Mouse (Mus musculus): ENCODE measurements around the gene Supt4a. TPM values are rescaled to one million over a fixed set of nuclear protein-coding genes. Genes with fewer than 3 reads are reported as not detected.
A peak's percentile ranks its signal among the peaks of the same experiment; 100 is the strongest.

The Supt4a gene
- polyA plus RNA-seq, 1 experiment from 2014 or later: 165 TPM

- H3K4me3 ChIP-seq: no peak overlapping the region
- no peak overlapping the region for H3K27ac ChIP-seq (replicated peaks)
- H3K36me3 ChIP-seq: no peaks in the 10 kb centered on the region
- peaks cover 6% of the 10 kb centered on the region for H3K4me1 ChIP-seq (replicated peaks)
- ATAC-seq (ENCODE audit: low read depth): no peak
- H3K9me3 ChIP-seq: no peaks in the 10 kb centered on the region
- no peak overlapping the region for H3K4me2 ChIP-seq
- no peak overlapping the region for H3K9ac ChIP-seq
- WGBS: 60% methylated on average over 11 of the region's 11 CpGs
- no peaks in the 10 kb centered on the region for H3K27me3 ChIP-seq
These were observed 10.3 kb upstream of the Supt4a start for GRCm38 (mm10) chr11:87727021-87727420.

DNA sequence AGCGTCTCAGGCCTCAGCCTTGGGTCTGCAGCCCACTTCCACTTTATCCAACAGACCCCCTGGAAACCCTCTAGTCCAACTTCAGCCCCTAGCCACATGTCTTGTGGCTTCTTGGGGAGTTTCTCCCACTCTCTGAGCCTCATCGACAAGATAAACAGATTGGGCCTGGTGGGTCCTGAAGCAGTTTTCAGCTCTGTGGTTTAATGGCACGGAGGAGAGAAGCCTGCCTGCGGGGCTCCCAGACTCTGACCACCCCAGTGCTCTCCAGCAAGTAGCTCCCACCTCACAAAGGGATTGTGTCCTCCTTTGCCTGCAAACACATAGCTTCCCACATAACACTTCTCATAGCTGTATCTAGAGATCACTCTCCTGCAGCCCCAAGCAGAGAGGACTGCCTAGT lies 9.9 kb upstream of the Supt4a start:
- H3K4me3 ChIP-seq: no peak overlapping the region
- no peak overlapping the region for H3K9ac ChIP-seq
- no peaks in the 10 kb centered on the region for H3K9me3 ChIP-seq
- no peak for ATAC-seq (ENCODE audit: low read depth)
- H3K36me3 ChIP-seq: no peaks in the 10 kb centered on the region
- WGBS: 76% methylated on average over 4 of the region's 4 CpGs
- no peaks in the 10 kb centered on the region for H3K27me3 ChIP-seq
- H3K4me2 ChIP-seq: no peak overlapping the region
- H3K27ac ChIP-seq (replicated peaks): no peak overlapping the region
- peaks cover 6% of the 10 kb centered on the region for H3K4me1 ChIP-seq (replicated peaks)

GRCm38 (mm10) chr11:87728850-87729592 lies 8.3 kb upstream of the Supt4a start:
- ATAC-seq (ENCODE audit: low read depth): no peak
- Histone ChIP-seq H3K9me3 (no peaks in the 10 kb centered on the region), H3K4me3 (no peak overlapping the region), H3K27me3 (no peaks in the 10 kb centered on the region), H3K4me1 (replicated peaks) (peaks cover 12% of the 10 kb centered on the region), H3K9ac (no peak overlapping the region), H3K4me2 (no peak overlapping the region), H3K36me3 (no peaks in the 10 kb centered on the region), H3K27ac (replicated peaks) (no peak overlapping the region)
- WGBS: 73% methylated on average over 18 of the region's 18 CpGs

- H3K4me2 ChIP-seq: no peak overlapping the region
- H3K27me3 ChIP-seq: no peaks in the 10 kb centered on the region
- H3K9ac ChIP-seq: no peak overlapping the region
- H3K9me3 ChIP-seq: no peaks in the 10 kb centered on the region
- no peak overlapping the region for H3K27ac ChIP-seq (replicated peaks)
- no peaks in the 10 kb centered on the region for H3K36me3 ChIP-seq
- WGBS: 91% methylated on average over 13 of the region's 13 CpGs
- no peak for ATAC-seq (ENCODE audit: low read depth)
- H3K4me1 ChIP-seq (replicated peaks): peaks cover 14% of the 10 kb centered on the region
- H3K4me3 ChIP-seq: no peak overlapping the region
These were observed 7.7 kb upstream of the Supt4a start for GRCm38 (mm10) chr11:87729593-87730185.

- Histone ChIP-seq H3K4me1 (replicated peaks) (peaks cover 13% of the 10 kb centered on the region), H3K9ac (no peak overlapping the region), H3K36me3 (no peaks in the 10 kb centered on the region), H3K4me3 (no peak overlapping the region), H3K9me3 (no peaks in the 10 kb centered on the region), H3K4me2 (no peak overlapping the region), H3K27me3 (no peaks in the 10 kb centered on the region), H3K27ac (replicated peaks) (no peak overlapping the region)
- ATAC-seq (ENCODE audit: low read depth): no peak
- 73% methylated on average over 10 of the region's 10 CpGs for WGBS
These were observed 6.6 kb upstream of the Supt4a start for GRCm38 (mm10) chr11:87730652-87731310.

- peaks cover 3% of the 10 kb centered on the region for H3K36me3 ChIP-seq
- H3K4me2 ChIP-seq: 0 out of 2 replicates have a peak overlapping the region, but pooled peaks have one; percentile 23
- H3K4me1 ChIP-seq (replicated peaks): peaks cover 24% of the 10 kb centered on the region
- H3K9ac ChIP-seq: peak overlapping the region; percentile 14; the same call in 1 of the 2 replicates
- no peak overlapping the region for H3K4me3 ChIP-seq
- 51% methylated on average over 5 of the region's 5 CpGs for WGBS
- no peaks in the 10 kb centered on the region for H3K9me3 ChIP-seq
- ATAC-seq (ENCODE audit: low read depth): no peak
- no peaks in the 10 kb centered on the region for H3K27me3 ChIP-seq
- no peak overlapping the region for H3K27ac ChIP-seq (replicated peaks)
These were observed 3.0 kb upstream of the Supt4a start for GRCm38 (mm10) chr11:87734346-87734745.

- Histone ChIP-seq H3K27ac (replicated peaks) (0 out of 2 replicates have a peak overlapping the region, but pooled peaks have one; percentile 84), H3K27me3 (no peaks in the 10 kb centered on the region), H3K36me3 (peaks cover 16% of the 10 kb centered on the region), H3K9ac (no peak overlapping the region), H3K9me3 (no peaks in the 10 kb centered on the region), H3K4me3 (no peak overlapping the region), H3K4me1 (replicated peaks) (peaks cover 24% of the 10 kb centered on the region), H3K4me2 (peak overlapping the region; percentile 99; the same call in 1 of the 2 replicates)
- ATAC-seq (ENCODE audit: low read depth): no peak
- 83% methylated on average over 6 of the region's 6 CpGs for WGBS
These were observed 1.7 kb upstream of the Supt4a start for GRCm38 (mm10) chr11:87735691-87736090.

DNA sequence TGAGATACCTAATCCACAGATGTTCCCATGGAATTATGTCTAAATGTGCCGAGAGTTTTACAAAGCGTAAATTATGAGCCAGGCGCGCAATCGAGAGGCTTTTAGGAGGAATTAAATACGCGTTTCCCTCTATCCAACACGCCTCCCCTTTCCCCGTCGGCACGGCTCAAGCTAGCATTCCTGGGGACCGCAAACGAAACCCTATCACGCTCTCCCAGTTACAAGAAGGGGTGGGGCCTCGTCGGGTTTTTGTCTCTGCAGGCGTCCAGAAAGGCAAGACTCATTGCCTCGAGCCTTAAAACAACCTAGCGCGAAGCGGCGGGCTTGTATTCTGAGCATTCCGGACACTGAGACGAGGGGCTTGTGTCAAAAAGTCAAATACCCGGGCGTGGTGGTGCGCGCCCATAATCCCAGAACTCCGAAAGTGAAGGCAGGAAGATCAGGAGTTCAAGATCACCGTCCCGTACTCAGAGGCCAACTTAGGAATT lies 661 bp upstream of the Supt4a start:
- peak; percentile 80 for ATAC-seq (ENCODE audit: low read depth)
- Histone ChIP-seq H3K9me3 (no peaks in the 10 kb centered on the region), H3K4me3 (peak overlapping the region; percentile 90), H3K27ac (replicated peaks) (peak overlapping the region; percentile 84), H3K4me1 (replicated peaks) (peaks cover 24% of the 10 kb centered on the region), H3K4me2 (peak overlapping the region; percentile 99), H3K27me3 (no peaks in the 10 kb centered on the region), H3K36me3 (peaks cover 22% of the 10 kb centered on the region), H3K9ac (peak overlapping the region; percentile 78)
- 1% methylated on average over 31 of the region's 31 CpGs for WGBS

- Histone ChIP-seq H3K4me1 (replicated peaks) (no peaks in the 10 kb centered on the region), H3K27ac (replicated peaks) (no peak overlapping the region), H3K36me3 (peaks cover 58% of the 10 kb centered on the region), H3K9me3 (no peaks in the 10 kb centered on the region), H3K27me3 (no peaks in the 10 kb centered on the region; the same call in 1 of the 2 replicates), H3K9ac (no peak overlapping the region), H3K4me2 (no peak overlapping the region), H3K4me3 (no peak overlapping the region)
- WGBS: 92% methylated on average over 3 of the region's 3 CpGs
- ATAC-seq (ENCODE audit: low read depth): no peak
These were observed 6.3 kb downstream of the Supt4a start for GRCm38 (mm10) chr11:87743691-87744090.

DNA sequence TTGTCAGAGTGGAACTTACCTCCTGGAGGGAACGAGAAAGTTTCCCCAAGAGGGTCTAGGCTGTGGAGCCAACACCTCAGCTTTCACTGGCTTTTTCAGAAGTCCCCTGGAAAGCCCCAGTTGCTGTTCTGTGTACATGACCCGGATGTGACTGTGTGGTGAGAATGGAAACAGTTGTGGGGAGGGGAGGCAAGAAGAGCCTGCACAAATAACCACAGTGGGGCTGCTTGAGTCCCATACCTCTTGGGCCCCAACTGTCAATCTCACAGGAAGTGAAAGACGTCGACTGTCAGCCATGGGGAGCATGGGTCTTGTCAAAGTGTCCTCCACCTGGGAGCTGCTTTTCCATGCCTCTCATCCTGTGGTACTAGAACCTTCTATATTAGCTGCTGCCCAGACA lies 7.6 kb downstream of the Supt4a start:
- Histone ChIP-seq H3K4me1 (replicated peaks) (no peaks in the 10 kb centered on the region), H3K36me3 (peaks cover 49% of the 10 kb centered on the region), H3K4me3 (no peak overlapping the region), H3K9ac (no peak overlapping the region), H3K27ac (replicated peaks) (no peak overlapping the region), H3K9me3 (no peaks in the 10 kb centered on the region), H3K4me2 (no peak overlapping the region), H3K27me3 (no peaks in the 10 kb centered on the region; the same call in 1 of the 2 replicates)
- no peak for ATAC-seq (ENCODE audit: low read depth)
- 89% methylated on average over 4 of the region's 4 CpGs for WGBS

DNA sequence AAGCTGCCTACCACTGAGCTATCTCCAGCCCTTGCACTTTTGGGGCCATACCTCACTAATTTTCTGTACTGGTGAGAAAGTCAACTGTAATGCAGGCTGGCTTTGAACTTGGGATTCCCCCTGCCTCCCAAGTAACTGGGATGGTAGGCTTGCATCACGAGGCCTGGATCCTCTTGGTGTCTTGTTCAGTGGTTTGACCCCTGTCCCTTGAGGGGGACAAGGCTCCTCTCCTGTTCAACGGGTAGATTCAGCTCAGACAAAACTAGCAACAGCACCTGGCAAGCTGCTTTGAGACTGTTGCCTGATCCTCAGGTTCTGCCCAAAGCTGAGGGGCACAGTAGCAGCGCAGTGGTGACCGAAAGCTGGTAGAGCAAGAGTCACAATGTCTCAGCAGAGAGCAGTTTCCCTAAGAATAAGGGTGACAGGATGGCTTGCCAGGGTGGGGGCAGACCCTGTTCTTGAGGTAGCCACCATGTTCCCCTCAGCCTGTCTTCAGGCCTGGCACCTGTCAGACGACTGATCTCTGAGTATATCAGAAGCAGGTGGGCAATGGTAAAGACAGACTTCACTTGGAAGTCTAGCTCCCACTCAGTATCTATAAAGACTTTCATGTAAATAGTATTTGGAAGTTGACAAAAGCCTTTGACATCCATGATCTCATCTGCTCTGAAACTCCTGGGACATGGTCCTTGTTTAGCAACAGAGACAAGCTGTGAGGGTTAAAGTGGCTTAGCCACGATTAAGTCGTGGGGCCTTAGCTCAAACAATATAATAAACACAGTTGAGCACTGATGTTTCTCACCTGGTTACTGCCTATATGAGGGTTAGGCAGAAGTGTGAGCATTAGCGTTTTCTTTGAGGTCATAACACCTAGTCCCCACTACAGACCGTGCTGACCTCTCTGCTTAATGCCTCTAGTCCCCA lies 8.5 kb downstream of the Supt4a start:
- WGBS: 85% methylated on average over 9 of the region's 9 CpGs
- no peak overlapping the region for H3K4me2 ChIP-seq
- H3K4me1 ChIP-seq (replicated peaks): no peaks in the 10 kb centered on the region
- no peak overlapping the region for H3K27ac ChIP-seq (replicated peaks)
- no peak overlapping the region for H3K9ac ChIP-seq
- H3K9me3 ChIP-seq: no peaks in the 10 kb centered on the region
- peaks cover 40% of the 10 kb centered on the region for H3K36me3 ChIP-seq
- H3K4me3 ChIP-seq: no peak overlapping the region
- ATAC-seq (ENCODE audit: low read depth): no peak
- H3K27me3 ChIP-seq: no peaks in the 10 kb centered on the region; the same call in 1 of the 2 replicates

All from neural tube, embryonic 13.5 days (tissue).